Mouse (Mus musculus): ENCODE results near the gene Tmem267. TPM values are rescaled to one million over a fixed set of nuclear protein-coding genes. Genes with fewer than 3 reads are reported as not detected.
A peak's percentile ranks its signal among the peaks of the same experiment; 100 is the strongest.
"Not testable (repeated sequence)": the region's sequence is repeated elsewhere in the genome, so short reads cannot be mapped to it uniquely, and the experiment has no call there.

The Tmem267 gene
- polyA plus RNA-seq, 1 experiment from 2014 or later: 2.4 TPM

- not testable (repeated sequence) for H3K36me3 ChIP-seq (ENCODE audit: control insufficient read depth, insufficient read depth, low read length); H3K9ac ChIP-seq (ENCODE audit: low read length); H3K4me1 ChIP-seq (replicated peaks; ENCODE audit: control insufficient read depth, insufficient read depth, low read length); H3K27ac ChIP-seq (ENCODE audit: low read depth); H3K4me2 ChIP-seq (ENCODE audit: low read length); H3K4me3 ChIP-seq (ENCODE audit: low read depth, low read length); ATAC-seq (replicated peaks; ENCODE audit: low FRiP score, low TSS enrichment, low read depth); DNase-seq (ENCODE audit: low spot score); H3K9me3 ChIP-seq (ENCODE audit: control insufficient read depth, low read length); H3K27me3 ChIP-seq (replicated peaks; ENCODE audit: control insufficient read depth, insufficient read depth, low read length)
- 44% methylated on average over 12 of the region's 13 CpGs for WGBS
These were observed 115.0 kb downstream of the Tmem267 start for GRCm38 (mm10) chr13:119602688-119603331.

GRCm38 (mm10) chr13:119603890-119604289 lies 116.1 kb downstream of the Tmem267 start:
- not testable (repeated sequence) for H3K9ac ChIP-seq (ENCODE audit: low read length); H3K4me2 ChIP-seq (ENCODE audit: low read length); H3K36me3 ChIP-seq (ENCODE audit: control insufficient read depth, insufficient read depth, low read length); H3K4me3 ChIP-seq (ENCODE audit: low read depth, low read length); H3K4me1 ChIP-seq (replicated peaks; ENCODE audit: control insufficient read depth, insufficient read depth, low read length); ATAC-seq (replicated peaks; ENCODE audit: low FRiP score, low TSS enrichment, low read depth); H3K27ac ChIP-seq (ENCODE audit: low read depth); H3K27me3 ChIP-seq (replicated peaks; ENCODE audit: control insufficient read depth, insufficient read depth, low read length); H3K9me3 ChIP-seq (ENCODE audit: control insufficient read depth, low read length); DNase-seq (ENCODE audit: low spot score)
- 96% methylated on average over 6 of the region's 8 CpGs for WGBS

GRCm38 (mm10) chr13:119604322-119604721 lies 116.5 kb downstream of the Tmem267 start:
- WGBS: 93% methylated on average over 7 of the region's 9 CpGs
- DNase-seq (ENCODE audit: low spot score); H3K36me3 ChIP-seq (ENCODE audit: control insufficient read depth, insufficient read depth, low read length); H3K9me3 ChIP-seq (ENCODE audit: control insufficient read depth, low read length); H3K9ac ChIP-seq (ENCODE audit: low read length); H3K4me3 ChIP-seq (ENCODE audit: low read depth, low read length); H3K27me3 ChIP-seq (replicated peaks; ENCODE audit: control insufficient read depth, insufficient read depth, low read length); H3K27ac ChIP-seq (ENCODE audit: low read depth); H3K4me1 ChIP-seq (replicated peaks; ENCODE audit: control insufficient read depth, insufficient read depth, low read length); H3K4me2 ChIP-seq (ENCODE audit: low read length); ATAC-seq (replicated peaks; ENCODE audit: low FRiP score, low TSS enrichment, low read depth): not testable (repeated sequence)

- DNase-seq (ENCODE audit: low spot score) (no peak), ATAC-seq (replicated peaks; ENCODE audit: low FRiP score, low TSS enrichment, low read depth) (no peak)
- no peak overlapping the region for H3K27ac ChIP-seq (ENCODE audit: low read depth)
- H3K36me3 ChIP-seq (ENCODE audit: control insufficient read depth, insufficient read depth, low read length): no peaks in the 10 kb centered on the region
- H3K9me3 ChIP-seq (ENCODE audit: control insufficient read depth, low read length): no peaks in the 10 kb centered on the region
- no peak overlapping the region for H3K4me3 ChIP-seq (ENCODE audit: low read depth, low read length)
- no peaks in the 10 kb centered on the region for H3K4me1 ChIP-seq (replicated peaks; ENCODE audit: control insufficient read depth, insufficient read depth, low read length)
- no peaks in the 10 kb centered on the region for H3K27me3 ChIP-seq (replicated peaks; ENCODE audit: control insufficient read depth, insufficient read depth, low read length)
- no peak overlapping the region for H3K9ac ChIP-seq (ENCODE audit: low read length)
- no peak overlapping the region for H3K4me2 ChIP-seq (ENCODE audit: low read length)
- WGBS: 96% methylated on average over 3 of the region's 3 CpGs
These were observed 131.0 kb downstream of the Tmem267 start for GRCm38 (mm10) chr13:119618841-119619240.

- no peaks in the 10 kb centered on the region for H3K27me3 ChIP-seq (replicated peaks; ENCODE audit: control insufficient read depth, insufficient read depth, low read length)
- WGBS: 64% methylated on average over 3 of the region's 3 CpGs
- no peaks in the 10 kb centered on the region for H3K36me3 ChIP-seq (ENCODE audit: control insufficient read depth, insufficient read depth, low read length)
- H3K4me3 ChIP-seq (ENCODE audit: low read depth, low read length): no peak overlapping the region
- H3K9me3 ChIP-seq (ENCODE audit: control insufficient read depth, low read length): no peaks in the 10 kb centered on the region
- H3K4me1 ChIP-seq (replicated peaks; ENCODE audit: control insufficient read depth, insufficient read depth, low read length): no peaks in the 10 kb centered on the region
- H3K9ac ChIP-seq (ENCODE audit: low read length): no peak overlapping the region
- H3K4me2 ChIP-seq (ENCODE audit: low read length): no peak overlapping the region
- H3K27ac ChIP-seq (ENCODE audit: low read depth): no peak overlapping the region
- no peak for DNase-seq (ENCODE audit: low spot score)
- ATAC-seq (replicated peaks; ENCODE audit: low FRiP score, low TSS enrichment, low read depth): no peak
These were observed 131.9 kb downstream of the Tmem267 start for GRCm38 (mm10) chr13:119619735-119620134.

GRCm38 (mm10) chr13:119623634-119624033 lies 135.8 kb downstream of the Tmem267 start, which contains the start of gene Ccl28:
Gene Ccl28, plus strand, starts transcription at chr13:119623819.
- no peaks in the 10 kb centered on the region for H3K36me3 ChIP-seq (ENCODE audit: control insufficient read depth, insufficient read depth, low read length)
- WGBS: 86% methylated on average over 6 of the region's 6 CpGs

GRCm38 (mm10) chr13:119625952-119626351 lies 138.1 kb downstream of the Tmem267 start:
- not testable (repeated sequence) for H3K27ac ChIP-seq (ENCODE audit: low read depth); H3K9me3 ChIP-seq (ENCODE audit: control insufficient read depth, low read length); ATAC-seq (replicated peaks; ENCODE audit: low FRiP score, low TSS enrichment, low read depth); H3K9ac ChIP-seq (ENCODE audit: low read length); H3K4me3 ChIP-seq (ENCODE audit: low read depth, low read length); DNase-seq (ENCODE audit: low spot score); H3K4me2 ChIP-seq (ENCODE audit: low read length); H3K36me3 ChIP-seq (ENCODE audit: control insufficient read depth, insufficient read depth, low read length); H3K4me1 ChIP-seq (replicated peaks; ENCODE audit: control insufficient read depth, insufficient read depth, low read length); H3K27me3 ChIP-seq (replicated peaks; ENCODE audit: control insufficient read depth, insufficient read depth, low read length)
- 76% methylated on average over 5 of the region's 5 CpGs for WGBS

More at GRCm38 (mm10) chr13:119623634-119624033, 135.8 kb downstream of the Tmem267 start, which contains the start of gene Ccl28:
- Histone ChIP-seq H3K4me1 (replicated peaks; ENCODE audit: control insufficient read depth, insufficient read depth, low read length) (no peaks in the 10 kb centered on the region), H3K4me3 (ENCODE audit: low read depth, low read length) (no peak within 1 kb of the TSS), H3K4me2 (ENCODE audit: low read length) (no peak within 1 kb of the TSS), H3K9me3 (ENCODE audit: control insufficient read depth, low read length) (no peaks in the 10 kb centered on the region), H3K9ac (ENCODE audit: low read length) (no peak within 1 kb of the TSS), H3K27me3 (replicated peaks; ENCODE audit: control insufficient read depth, insufficient read depth, low read length) (no peaks in the 10 kb centered on the region), H3K27ac (ENCODE audit: low read depth) (no peak within 1 kb of the TSS)
- DNase-seq (ENCODE audit: low spot score): no peak
- no peak for ATAC-seq (replicated peaks; ENCODE audit: low FRiP score, low TSS enrichment, low read depth)

GRCm38 (mm10) chr13:119631482-119632155 lies 143.8 kb downstream of the Tmem267 start:
- peak; percentile 96 for ATAC-seq (replicated peaks; ENCODE audit: low FRiP score, low TSS enrichment, low read depth)

More at GRCm38 (mm10) chr13:119631482-119632155, 143.8 kb downstream of the Tmem267 start:
- 0% methylated on average over 33 of the region's 33 CpGs for WGBS
- H3K4me1 ChIP-seq (replicated peaks; ENCODE audit: control insufficient read depth, insufficient read depth, low read length): no peaks in the 10 kb centered on the region
- H3K9me3 ChIP-seq (ENCODE audit: control insufficient read depth, low read length): no peaks in the 10 kb centered on the region
- 0 out of 2 replicates have a peak overlapping the region, but pooled peaks have one; percentile 11 for H3K9ac ChIP-seq (ENCODE audit: low read length)
- H3K27me3 ChIP-seq (replicated peaks; ENCODE audit: control insufficient read depth, insufficient read depth, low read length): no peaks in the 10 kb centered on the region
- H3K27ac ChIP-seq (ENCODE audit: low read depth): no peak overlapping the region
- H3K4me2 ChIP-seq (ENCODE audit: low read length): peak overlapping the region; percentile 53
- DNase-seq (ENCODE audit: low spot score): peak; percentile 89
- H3K4me3 ChIP-seq (ENCODE audit: low read depth, low read length): peak overlapping the region; percentile 45
- no peaks in the 10 kb centered on the region for H3K36me3 ChIP-seq (ENCODE audit: control insufficient read depth, insufficient read depth, low read length)

All from intestine, embryonic 14.5 days (tissue).